Mouse (Mus musculus) E14TG2a.4 (cell line): Measurements from ENCODE around the gene Etl4.

ENCODE experiments used
- CTCF ChIP-seq: conservative IDR thresholded peaks from 2 replicates; pipeline ENCODE4 v1.5.1; 2014; ENCODE audit warnings: low read length
- NANOG ChIP-seq: IDR thresholded peaks from 2 replicates; pipeline ENCODE4 v1.6.1; 2014; ENCODE audit warnings: borderline replicate concordance, low read length, mixed read lengths
- POU5F1 ChIP-seq: IDR thresholded peaks from 2 replicates; pipeline ENCODE4 v1.6.1; 2014; ENCODE audit warnings: low read length, borderline replicate concordance

GRCm38 (mm10) chr2:20653116-20653515, 743.5 kb downstream of the Etl4 start:
- TF ChIP-seq CTCF (no peak), NANOG (peak; percentile 52; the same call in 1 of the 2 replicates), POU5F1 (0 out of 2 replicates have a peak, but pooled peaks have one; percentile 23)
